Mouse (Mus musculus): Measurements from ENCODE around the gene Trip11. TPM values are rescaled to one million over a fixed set of nuclear protein-coding genes. Genes with fewer than 3 reads are reported as not detected.

Trip11 gene
- polyA plus RNA-seq, 1 experiment from 2014 or later: 11.0 TPM

GRCm38 (mm10) chr12:101888312-101888711 lies 24.8 kb downstream of the Trip11 start:
- no peaks in the 10 kb centered on the region for H3K27me3 ChIP-seq (ENCODE audit: control insufficient read depth, insufficient read depth, low read length)
- ATAC-seq (ENCODE audit: low FRiP score) (no peak), DNase-seq (ENCODE audit: low spot score, missing footprints) (peak; percentile 67)
- no peaks in the 10 kb centered on the region for H3K4me1 ChIP-seq (ENCODE audit: control insufficient read depth, insufficient read depth, low read length)
- no peaks in the 10 kb centered on the region for H3K9me3 ChIP-seq (ENCODE audit: control insufficient read depth, low read length)
- no peak overlapping the region for H3K9ac ChIP-seq (ENCODE audit: low read length)
- H3K4me2 ChIP-seq: no peak overlapping the region
- no peak overlapping the region for H3K27ac ChIP-seq (ENCODE audit: low read depth, low read length)
- H3K4me3 ChIP-seq (ENCODE audit: low read depth, low read length): no peak overlapping the region
- peaks cover 10% of the 10 kb centered on the region for H3K36me3 ChIP-seq (ENCODE audit: control insufficient read depth, insufficient read depth, low read length)
- 92% methylated on average over 2 of the region's 2 CpGs for WGBS

GRCm38 (mm10) chr12:101884926-101885325 lies 28.1 kb downstream of the Trip11 start:
- Histone ChIP-seq H3K27ac (ENCODE audit: low read depth, low read length) (no peak overlapping the region), H3K4me3 (ENCODE audit: low read depth, low read length) (no peak overlapping the region), H3K36me3 (ENCODE audit: control insufficient read depth, insufficient read depth, low read length) (peaks cover 10% of the 10 kb centered on the region), H3K27me3 (ENCODE audit: control insufficient read depth, insufficient read depth, low read length) (no peaks in the 10 kb centered on the region), H3K9me3 (ENCODE audit: control insufficient read depth, low read length) (no peaks in the 10 kb centered on the region), H3K9ac (ENCODE audit: low read length) (no peak overlapping the region), H3K4me2 (no peak overlapping the region), H3K4me1 (ENCODE audit: control insufficient read depth, insufficient read depth, low read length) (no peaks in the 10 kb centered on the region)
- ATAC-seq (ENCODE audit: low FRiP score): no peak
- no peak for DNase-seq (ENCODE audit: low spot score, missing footprints)
- 96% methylated on average over 7 of the region's 7 CpGs for WGBS

DNA sequence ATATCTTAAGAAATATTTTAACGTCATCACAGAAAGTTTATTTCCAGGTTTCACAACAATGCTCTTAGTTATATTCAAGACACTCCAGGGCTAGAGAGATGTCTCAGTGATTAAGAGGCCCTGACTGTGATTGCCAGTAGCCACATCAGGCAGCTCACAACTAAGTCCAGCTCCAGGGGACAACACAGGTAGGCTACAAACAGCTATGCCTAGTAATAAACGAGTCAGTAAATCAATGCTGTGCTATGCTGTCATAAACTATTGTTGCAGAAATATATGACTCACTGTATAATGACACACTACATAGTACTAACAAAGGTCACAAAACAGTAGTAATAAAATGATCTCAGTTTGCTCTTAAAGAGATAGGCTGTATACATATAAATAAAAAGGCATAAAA lies 36.7 kb downstream of the Trip11 start:
- no peak overlapping the region for H3K27ac ChIP-seq (ENCODE audit: low read depth, low read length)
- H3K27me3 ChIP-seq (ENCODE audit: control insufficient read depth, insufficient read depth, low read length): no peaks in the 10 kb centered on the region
- no peaks in the 10 kb centered on the region for H3K4me1 ChIP-seq (ENCODE audit: control insufficient read depth, insufficient read depth, low read length)
- H3K36me3 ChIP-seq (ENCODE audit: control insufficient read depth, insufficient read depth, low read length): peaks cover 4% of the 10 kb centered on the region; the same call in 1 of the 2 replicates
- no peak overlapping the region for H3K4me2 ChIP-seq
- H3K9ac ChIP-seq (ENCODE audit: low read length): no peak overlapping the region
- 92% methylated on average over 2 of the region's 2 CpGs for WGBS
- ATAC-seq (ENCODE audit: low FRiP score): no peak
- no peaks in the 10 kb centered on the region for H3K9me3 ChIP-seq (ENCODE audit: control insufficient read depth, low read length)
- H3K4me3 ChIP-seq (ENCODE audit: low read depth, low read length): no peak overlapping the region
- DNase-seq (ENCODE audit: low spot score, missing footprints): peak; percentile 49

- H3K9me3 ChIP-seq (ENCODE audit: control insufficient read depth, low read length): no peaks in the 10 kb centered on the region
- no peak for DNase-seq (ENCODE audit: low spot score, missing footprints)
- ATAC-seq (ENCODE audit: low FRiP score): no peak
- no peaks in the 10 kb centered on the region for H3K27me3 ChIP-seq (ENCODE audit: control insufficient read depth, insufficient read depth, low read length)
- WGBS: 72% methylated on average over 1 of the region's 1 CpGs
- H3K27ac ChIP-seq (ENCODE audit: low read depth, low read length): no peak overlapping the region
- H3K4me3 ChIP-seq (ENCODE audit: low read depth, low read length): no peak overlapping the region
- H3K36me3 ChIP-seq (ENCODE audit: control insufficient read depth, insufficient read depth, low read length): peaks cover 4% of the 10 kb centered on the region; the same call in 1 of the 2 replicates
- H3K4me1 ChIP-seq (ENCODE audit: control insufficient read depth, insufficient read depth, low read length): no peaks in the 10 kb centered on the region
- no peak overlapping the region for H3K9ac ChIP-seq (ENCODE audit: low read length)
- no peak overlapping the region for H3K4me2 ChIP-seq
Measured at GRCm38 (mm10) chr12:101875107-101875506, 38.0 kb downstream of the Trip11 start.

GRCm38 (mm10) chr12:101862286-101862964 lies 50.6 kb downstream of the Trip11 start:
- no peak overlapping the region for H3K4me2 ChIP-seq
- ATAC-seq (ENCODE audit: low FRiP score): no peak
- no peak overlapping the region for H3K9ac ChIP-seq (ENCODE audit: low read length)
- no peaks in the 10 kb centered on the region for H3K9me3 ChIP-seq (ENCODE audit: control insufficient read depth, low read length)
- H3K4me3 ChIP-seq (ENCODE audit: low read depth, low read length): no peak overlapping the region
- H3K36me3 ChIP-seq (ENCODE audit: control insufficient read depth, insufficient read depth, low read length): no peaks in the 10 kb centered on the region
- 82% methylated on average over 10 of the region's 10 CpGs for WGBS
- no peaks in the 10 kb centered on the region for H3K4me1 ChIP-seq (ENCODE audit: control insufficient read depth, insufficient read depth, low read length)
- no peaks in the 10 kb centered on the region for H3K27me3 ChIP-seq (ENCODE audit: control insufficient read depth, insufficient read depth, low read length)
- no peak overlapping the region for H3K27ac ChIP-seq (ENCODE audit: low read depth, low read length)
- no peak for DNase-seq (ENCODE audit: low spot score, missing footprints)

GRCm38 (mm10) chr12:101860256-101860655 lies 52.8 kb downstream of the Trip11 start:
- DNase-seq (ENCODE audit: low spot score, missing footprints): no peak
- 96% methylated on average over 1 of the region's 1 CpGs for WGBS
- no peak overlapping the region for H3K4me3 ChIP-seq (ENCODE audit: low read depth, low read length)
- no peaks in the 10 kb centered on the region for H3K27me3 ChIP-seq (ENCODE audit: control insufficient read depth, insufficient read depth, low read length)
- H3K9ac ChIP-seq (ENCODE audit: low read length): no peak overlapping the region
- no peaks in the 10 kb centered on the region for H3K4me1 ChIP-seq (ENCODE audit: control insufficient read depth, insufficient read depth, low read length)
- ATAC-seq (ENCODE audit: low FRiP score): no peak
- H3K36me3 ChIP-seq (ENCODE audit: control insufficient read depth, insufficient read depth, low read length): no peaks in the 10 kb centered on the region
- H3K4me2 ChIP-seq: no peak overlapping the region
- H3K9me3 ChIP-seq (ENCODE audit: control insufficient read depth, low read length): no peaks in the 10 kb centered on the region
- no peak overlapping the region for H3K27ac ChIP-seq (ENCODE audit: low read depth, low read length)

GRCm38 (mm10) chr12:101858011-101858410 lies 55.1 kb downstream of the Trip11 start:
- no peak for ATAC-seq (ENCODE audit: low FRiP score)
- Histone ChIP-seq H3K36me3 (ENCODE audit: control insufficient read depth, insufficient read depth, low read length) (no peaks in the 10 kb centered on the region), H3K4me2 (no peak overlapping the region), H3K9me3 (ENCODE audit: control insufficient read depth, low read length) (no peaks in the 10 kb centered on the region), H3K9ac (ENCODE audit: low read length) (no peak overlapping the region), H3K4me1 (ENCODE audit: control insufficient read depth, insufficient read depth, low read length) (no peaks in the 10 kb centered on the region), H3K4me3 (ENCODE audit: low read depth, low read length) (no peak overlapping the region), H3K27me3 (ENCODE audit: control insufficient read depth, insufficient read depth, low read length) (no peaks in the 10 kb centered on the region), H3K27ac (ENCODE audit: low read depth, low read length) (no peak overlapping the region)
- 91% methylated on average over 5 of the region's 5 CpGs for WGBS
- no peak for DNase-seq (ENCODE audit: low spot score, missing footprints)

DNA sequence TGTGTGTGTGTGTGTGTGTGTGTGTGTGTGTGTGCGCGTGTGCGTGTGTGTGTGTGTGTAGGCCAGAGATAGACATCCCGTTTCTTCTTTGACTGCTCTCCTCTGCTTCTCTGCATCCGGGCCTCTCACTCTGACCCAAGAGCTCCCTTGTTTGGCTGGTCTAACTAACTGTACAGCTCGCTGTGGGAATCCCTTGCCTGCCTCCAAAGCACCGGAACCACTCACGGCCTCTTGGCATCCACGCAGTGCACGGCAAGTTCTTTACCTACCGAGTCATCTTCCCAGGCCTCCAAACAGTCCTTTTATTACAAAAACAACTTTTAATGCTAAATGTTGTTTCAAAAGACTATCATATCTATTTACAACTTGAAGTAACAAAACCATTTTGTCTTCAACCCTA lies 58.7 kb downstream of the Trip11 start:
- Histone ChIP-seq H3K9me3 (ENCODE audit: control insufficient read depth, low read length) (no peaks in the 10 kb centered on the region), H3K9ac (ENCODE audit: low read length) (no peak overlapping the region), H3K27ac (ENCODE audit: low read depth, low read length) (no peak overlapping the region), H3K27me3 (ENCODE audit: control insufficient read depth, insufficient read depth, low read length) (no peaks in the 10 kb centered on the region), H3K4me2 (no peak overlapping the region), H3K4me1 (ENCODE audit: control insufficient read depth, insufficient read depth, low read length) (no peaks in the 10 kb centered on the region), H3K4me3 (ENCODE audit: low read depth, low read length) (no peak overlapping the region), H3K36me3 (ENCODE audit: control insufficient read depth, insufficient read depth, low read length) (no peaks in the 10 kb centered on the region)
- ATAC-seq (ENCODE audit: low FRiP score) (no peak), DNase-seq (ENCODE audit: low spot score, missing footprints) (no peak)
- WGBS: 97% methylated on average over 11 of the region's 11 CpGs

DNA sequence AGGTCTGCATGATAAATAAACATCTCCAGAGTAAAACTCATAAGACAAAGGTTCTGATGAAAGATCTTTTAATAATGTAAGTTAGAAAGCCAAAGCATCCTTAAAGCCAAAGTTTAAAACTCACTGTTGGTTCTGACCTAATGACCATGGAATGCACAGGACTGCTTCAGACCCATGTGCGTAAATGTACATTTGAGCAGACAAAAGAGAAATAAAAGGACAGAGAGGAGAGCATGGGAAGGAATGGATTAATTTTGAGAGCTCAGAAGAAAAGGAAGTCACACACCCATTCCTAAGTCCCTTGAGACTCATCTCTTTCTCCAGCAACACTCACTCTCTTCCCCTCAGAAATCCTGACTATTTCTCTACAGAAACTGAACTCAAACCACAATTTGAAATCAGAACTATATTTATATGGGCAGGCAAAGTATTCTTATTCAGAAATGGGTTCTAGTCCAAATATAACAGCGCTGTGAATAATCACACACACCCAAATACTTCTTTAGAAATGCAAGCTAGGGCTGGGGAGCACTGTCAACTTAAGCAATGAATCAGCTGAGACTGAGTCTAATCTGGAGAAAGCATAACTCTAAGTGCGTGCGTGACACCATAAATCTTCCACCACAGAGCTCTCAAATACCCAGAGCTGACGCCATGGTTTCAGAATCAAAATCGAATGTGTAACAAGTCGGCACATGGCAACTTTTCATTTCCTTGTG lies 61.1 kb downstream of the Trip11 start:
- ATAC-seq (ENCODE audit: low FRiP score) (no peak), DNase-seq (ENCODE audit: low spot score, missing footprints) (no peak)
- no peaks in the 10 kb centered on the region for H3K36me3 ChIP-seq (ENCODE audit: control insufficient read depth, insufficient read depth, low read length)
- no peak overlapping the region for H3K4me2 ChIP-seq
- no peak overlapping the region for H3K9ac ChIP-seq (ENCODE audit: low read length)
- H3K27me3 ChIP-seq (ENCODE audit: control insufficient read depth, insufficient read depth, low read length): no peaks in the 10 kb centered on the region
- H3K4me3 ChIP-seq (ENCODE audit: low read depth, low read length): no peak overlapping the region
- H3K4me1 ChIP-seq (ENCODE audit: control insufficient read depth, insufficient read depth, low read length): no peaks in the 10 kb centered on the region
- 96% methylated on average over 7 of the region's 7 CpGs for WGBS
- no peak overlapping the region for H3K27ac ChIP-seq (ENCODE audit: low read depth, low read length)
- no peaks in the 10 kb centered on the region for H3K9me3 ChIP-seq (ENCODE audit: control insufficient read depth, low read length)

Data from midbrain, embryonic 11.5 days (tissue).